Mouse (Mus musculus) liver, embryonic 11.5 days (tissue): ENCODE measurements at regions not wholly inside any gene's neighbourhood (a gene's known extent, or its start where the extent isn't known, plus 50 kb on each side); places are given as distances from the start of the nearest gene placed in this dataset.

ENCODE experiments used
- ATAC-seq: fragments of 200-750 bp; cut with Nextera tagmentation; replicated peaks from 2 replicates; pipeline ENCODE4 v1.8.0; 2017; ENCODE audit warnings: moderate number of reproducible peaks, mild to moderate bottlenecking, moderate TSS enrichment, moderate library complexity; ENCODE audit not compliant: low FRiP score
- DNase-seq: peaks from one replicate; pipeline ENCODE4 v3.0.0-alpha.2; 2017; ENCODE audit warnings: low spot score
- H3K27ac ChIP-seq: fragments of 300-500 bp; sonication (generic); 2 replicates; pipeline ENCODE4 v1.5.1; 2014; ENCODE audit warnings: mild to moderate bottlenecking, low read depth, low read length, control low read depth
- H3K27me3 ChIP-seq: fragments of 300-500 bp; sonication (generic); replicated peaks from 2 replicates; pipeline ENCODE4 v1.6.1; 2014; ENCODE audit warnings: low read length, mixed read lengths; ENCODE audit not compliant: control insufficient read depth, insufficient read depth
- H3K36me3 ChIP-seq: fragments of 300-500 bp; sonication (generic); 2 replicates; pipeline ENCODE4 v1.6.1; 2014; ENCODE audit warnings: mild to moderate bottlenecking, low read length, moderate library complexity, mixed read lengths; ENCODE audit not compliant: control insufficient read depth, insufficient read depth
- H3K4me1 ChIP-seq: fragments of 300-500 bp; sonication (generic); replicated peaks from 2 replicates; pipeline ENCODE4 v1.6.1; 2014; ENCODE audit warnings: low read length, mixed read lengths; ENCODE audit not compliant: control insufficient read depth, insufficient read depth
- H3K4me2 ChIP-seq: fragments of 300-500 bp; sonication (generic); 2 replicates; pipeline ENCODE4 v1.6.1; 2014; ENCODE audit warnings: mild to moderate bottlenecking, control low read depth, moderate library complexity
- H3K4me3 ChIP-seq: fragments of 300-500 bp; sonication (generic); 2 replicates; pipeline ENCODE4 v1.5.1; 2014; ENCODE audit warnings: low read depth, low read length, control low read depth
- H3K9ac ChIP-seq: fragments of 300-500 bp; sonication (generic); 2 replicates; pipeline ENCODE4 v1.6.1; 2014; ENCODE audit warnings: low read depth, low read length, control low read depth
- H3K9me3 ChIP-seq: fragments of 300-500 bp; sonication (generic); 2 replicates; pipeline ENCODE4 v1.6.1; 2016; ENCODE audit warnings: low read length, inconsistent platforms, mixed read lengths; ENCODE audit not compliant: control insufficient read depth
- WGBS: fragments of 180-500 bp; shearing (Covaris S2); extraction: QIAGEN DNeasy Blood & Tissue Kit; methylation state at CpG from one replicate; pipeline ENCODE4 v1.1.7; 2014; 5-methylcytosine and 5-hydroxymethylcytosine counted together

DNA sequence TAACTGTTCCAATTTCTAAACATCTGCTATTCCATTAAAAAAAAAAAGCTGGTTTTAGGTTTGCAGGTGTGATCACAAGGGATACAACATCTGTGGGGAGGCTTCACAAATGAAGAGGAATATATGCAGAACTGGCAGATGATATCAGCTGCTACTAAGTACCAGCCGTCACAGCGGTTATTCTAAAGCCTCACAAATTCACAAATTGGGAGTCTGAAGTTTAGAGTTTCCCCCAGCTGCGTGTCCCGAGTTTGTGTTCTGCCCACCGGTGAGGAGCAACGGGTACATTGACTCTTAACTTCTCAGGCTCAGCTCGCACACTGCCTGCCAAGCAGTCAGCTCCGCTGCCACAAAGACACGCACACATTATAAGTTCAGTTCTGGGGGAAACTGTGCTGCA is 586.6 kb upstream of the Mpdz start:
- no peaks in the 10 kb centered on the region for H3K27me3 ChIP-seq
- H3K9me3 ChIP-seq, result no peaks in the 10 kb centered on the region
- 86% methylated on average over 9 of the region's 9 CpGs for WGBS
- H3K36me3 ChIP-seq, result no peaks in the 10 kb centered on the region
- no peaks in the 10 kb centered on the region for H3K4me1 ChIP-seq
- no peak overlapping the region for H3K4me2 ChIP-seq
- H3K9ac ChIP-seq, result no peak overlapping the region
- ATAC-seq (no peak), DNase-seq (no peak)
- no peak overlapping the region for H3K4me3 ChIP-seq
- no peak overlapping the region for H3K27ac ChIP-seq

DNA sequence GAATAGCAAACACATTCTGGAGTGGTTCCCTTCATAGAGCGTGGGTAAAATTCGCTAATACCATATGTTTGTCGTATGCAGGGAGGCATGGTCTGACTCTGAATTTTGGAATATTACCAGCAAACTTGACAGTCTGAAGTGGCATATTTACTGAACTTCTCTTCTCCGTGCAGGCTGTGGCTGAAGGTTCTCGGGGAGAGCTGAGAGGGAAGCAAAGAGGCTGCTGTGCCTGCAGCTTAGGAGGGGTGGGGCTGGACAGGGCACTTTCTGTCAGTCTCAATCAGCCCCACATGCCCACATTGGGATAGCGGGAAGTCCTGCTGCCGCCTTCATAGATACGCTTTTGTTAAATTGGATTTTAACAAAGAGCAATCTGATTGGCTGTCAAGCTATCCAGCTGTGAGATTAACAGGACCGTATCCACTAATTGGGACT is 584.8 kb upstream of the Mpdz start:
- Histone ChIP-seq H3K4me2 (no peak overlapping the region), H3K4me3 (no peak overlapping the region), H3K27ac (no peak overlapping the region), H3K9me3 (no peaks in the 10 kb centered on the region), H3K9ac (no peak overlapping the region), H3K4me1 (no peaks in the 10 kb centered on the region), H3K36me3 (no peaks in the 10 kb centered on the region), H3K27me3 (no peaks in the 10 kb centered on the region)
- no peak for ATAC-seq
- WGBS, result 73% methylated on average over 9 of the region's 9 CpGs
- DNase-seq, result no peak

GRCm38 (mm10) chr4:82001406-82001732 is 558.8 kb upstream of the Mpdz start:
- WGBS, result 90% methylated on average over 6 of the region's 6 CpGs
- Histone ChIP-seq H3K9me3 (no peaks in the 10 kb centered on the region), H3K27ac (no peak overlapping the region), H3K4me3 (no peak overlapping the region), H3K36me3 (no peaks in the 10 kb centered on the region), H3K9ac (no peak overlapping the region), H3K4me2 (no peak overlapping the region), H3K27me3 (no peaks in the 10 kb centered on the region), H3K4me1 (no peaks in the 10 kb centered on the region)
- DNase-seq (no peak), ATAC-seq (no peak)

DNA sequence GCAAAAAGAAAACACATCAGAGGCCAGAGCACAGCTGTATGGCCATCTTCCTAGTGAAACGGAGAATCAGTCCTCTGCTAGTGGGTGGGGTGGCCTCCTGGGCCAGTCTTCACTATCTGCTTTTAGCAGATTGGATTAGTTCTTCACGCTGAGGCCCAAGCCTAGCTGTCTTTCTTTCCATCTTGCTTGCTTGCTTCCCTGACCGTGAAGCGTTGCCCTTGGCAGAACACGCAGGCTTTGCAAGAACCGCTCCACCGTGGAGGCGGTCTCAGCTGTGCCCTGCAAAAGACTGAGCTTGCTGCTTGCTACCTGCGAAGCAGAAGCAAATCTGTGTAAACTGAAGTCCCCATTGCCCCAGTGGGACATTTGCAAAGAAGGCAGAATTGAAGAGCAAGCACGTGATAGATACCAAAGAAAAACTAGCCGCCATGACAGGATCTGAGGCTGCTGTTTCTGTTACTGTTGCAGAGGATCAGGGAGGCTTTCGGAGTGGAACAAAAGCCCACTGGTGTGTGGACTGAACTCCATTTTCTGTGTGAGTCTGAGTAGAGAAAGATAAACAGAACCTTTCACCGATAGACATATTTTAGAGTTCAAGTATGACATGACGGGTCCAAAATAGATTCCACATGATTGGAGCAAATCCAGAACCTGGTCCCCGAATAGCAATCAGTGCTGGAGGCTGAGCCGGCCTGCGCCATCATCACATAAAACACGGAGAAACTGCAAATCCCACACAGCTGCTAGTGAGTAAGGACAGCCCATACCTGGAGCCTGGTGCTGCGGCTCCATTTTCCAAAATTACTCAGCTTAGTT is 558.2 kb upstream of the Mpdz start:
- no peak for DNase-seq
- H3K9me3 ChIP-seq, result no peaks in the 10 kb centered on the region
- 81% methylated on average over 19 of the region's 19 CpGs for WGBS
- no peak overlapping the region for H3K4me3 ChIP-seq
- H3K9ac ChIP-seq, result no peak overlapping the region
- no peak for ATAC-seq
- H3K4me1 ChIP-seq, result no peaks in the 10 kb centered on the region
- no peak overlapping the region for H3K4me2 ChIP-seq
- H3K27me3 ChIP-seq, result no peaks in the 10 kb centered on the region
- H3K36me3 ChIP-seq, result no peaks in the 10 kb centered on the region
- H3K27ac ChIP-seq, result no peak overlapping the region

DNA sequence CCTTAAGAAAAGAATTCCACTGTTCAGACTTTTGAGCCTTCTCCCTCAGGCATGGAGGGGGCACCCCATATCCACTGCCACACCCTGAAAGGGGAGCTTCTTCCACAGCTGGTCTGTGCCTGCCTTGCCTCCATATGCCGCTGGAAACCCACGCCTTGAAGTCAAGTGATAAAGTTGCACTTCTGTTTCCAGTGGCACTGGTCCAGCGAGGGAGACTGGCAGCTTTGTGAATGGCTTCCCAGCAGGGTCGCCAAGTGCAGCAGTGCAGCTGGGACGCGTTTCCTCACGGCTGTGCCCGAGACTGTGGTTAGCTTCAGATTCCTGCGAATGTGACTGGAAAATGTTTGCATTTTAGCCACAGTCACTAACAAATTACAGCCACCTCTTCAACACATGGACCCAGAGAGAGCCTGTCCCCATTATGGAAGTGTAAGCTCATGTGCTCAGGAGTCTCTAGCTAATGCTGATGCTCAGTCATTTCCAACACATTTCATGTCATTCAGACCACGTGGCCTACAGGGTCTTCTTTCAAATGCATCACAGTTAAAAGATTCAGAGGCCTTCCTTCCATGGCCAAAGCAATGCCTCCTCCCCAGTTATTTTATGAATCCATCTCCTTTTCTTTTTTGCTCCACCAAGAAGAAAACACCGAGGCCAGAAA is 557.2 kb upstream of the Mpdz start:
- no peak for ATAC-seq
- WGBS, result 64% methylated on average over 11 of the region's 11 CpGs
- DNase-seq, result no peak

GRCm38 (mm10) chr4:81999093-81999492 is 556.5 kb upstream of the Mpdz start:
- WGBS, result 80% methylated on average over 3 of the region's 3 CpGs
- Histone ChIP-seq H3K9ac (no peak overlapping the region), H3K4me2 (no peak overlapping the region), H3K9me3 (no peaks in the 10 kb centered on the region), H3K27me3 (no peaks in the 10 kb centered on the region), H3K4me1 (no peaks in the 10 kb centered on the region), H3K36me3 (no peaks in the 10 kb centered on the region), H3K4me3 (no peak overlapping the region), H3K27ac (no peak overlapping the region)
- DNase-seq (no peak), ATAC-seq (no peak)

More for the DNA sequence above, 557.2 kb upstream of the Mpdz start:
- Histone ChIP-seq H3K36me3 (no peaks in the 10 kb centered on the region), H3K4me1 (no peaks in the 10 kb centered on the region), H3K4me2 (no peak overlapping the region), H3K27me3 (no peaks in the 10 kb centered on the region), H3K4me3 (no peak overlapping the region), H3K9ac (no peak overlapping the region), H3K27ac (no peak overlapping the region), H3K9me3 (no peaks in the 10 kb centered on the region)

GRCm38 (mm10) chr4:81996445-81996844 is 553.8 kb upstream of the Mpdz start:
- DNase-seq (no peak), ATAC-seq (no peak)
- H3K9ac ChIP-seq, result no peak overlapping the region
- no peaks in the 10 kb centered on the region for H3K36me3 ChIP-seq
- H3K4me2 ChIP-seq, result no peak overlapping the region
- H3K27ac ChIP-seq, result no peak overlapping the region
- WGBS, result 69% methylated on average over 3 of the region's 3 CpGs
- no peaks in the 10 kb centered on the region for H3K27me3 ChIP-seq
- H3K4me1 ChIP-seq, result no peaks in the 10 kb centered on the region
- no peaks in the 10 kb centered on the region for H3K9me3 ChIP-seq
- H3K4me3 ChIP-seq, result no peak overlapping the region

GRCm38 (mm10) chr4:81995243-81995642 is 552.6 kb upstream of the Mpdz start:
- H3K27me3 ChIP-seq, result no peaks in the 10 kb centered on the region
- no peak overlapping the region for H3K27ac ChIP-seq
- H3K4me3 ChIP-seq, result no peak overlapping the region
- no peak for DNase-seq
- no peaks in the 10 kb centered on the region for H3K4me1 ChIP-seq
- WGBS, result 87% methylated on average over 3 of the region's 3 CpGs
- H3K9me3 ChIP-seq, result no peaks in the 10 kb centered on the region
- H3K9ac ChIP-seq, result no peak overlapping the region
- H3K4me2 ChIP-seq, result no peak overlapping the region
- no peaks in the 10 kb centered on the region for H3K36me3 ChIP-seq
- no peak for ATAC-seq

DNA sequence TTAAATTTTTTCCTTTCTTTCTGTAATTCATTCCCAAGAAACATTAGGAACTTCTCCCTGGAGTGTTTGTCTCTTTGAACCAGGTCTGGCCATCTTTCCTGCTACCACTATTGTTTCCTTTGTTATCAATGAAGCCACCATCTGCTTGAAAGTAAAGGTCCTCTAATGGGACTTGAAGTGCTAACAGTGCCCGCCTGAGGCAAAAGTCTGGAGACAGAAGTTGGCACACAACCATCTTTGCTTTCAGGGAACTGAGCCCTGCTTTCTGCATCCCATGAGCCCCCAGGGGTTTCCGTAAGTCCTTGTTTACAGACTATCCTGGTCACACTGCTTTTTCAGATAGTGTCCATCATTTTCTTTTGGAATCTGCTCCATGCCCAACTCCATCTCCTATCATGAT is 546.2 kb upstream of the Mpdz start:
- no peaks in the 10 kb centered on the region for H3K36me3 ChIP-seq
- H3K27me3 ChIP-seq, result no peaks in the 10 kb centered on the region
- DNase-seq (no peak), ATAC-seq (no peak)
- H3K9ac ChIP-seq, result no peak overlapping the region
- no peak overlapping the region for H3K27ac ChIP-seq
- H3K4me1 ChIP-seq, result no peaks in the 10 kb centered on the region
- no peak overlapping the region for H3K4me2 ChIP-seq
- no peak overlapping the region for H3K4me3 ChIP-seq
- H3K9me3 ChIP-seq, result no peaks in the 10 kb centered on the region
- 75% methylated on average over 2 of the region's 2 CpGs for WGBS
